Mouse (Mus musculus): ENCODE results near the gene Gm21992.

GRCm38 (mm10) chr19:4828444-4829114, 17.2 kb upstream of the Gm21992 start:
- TF ChIP-seq POLR2A (IDR thresholded peaks at IDR 0.05; ENCODE audit: borderline replicate concordance, low read depth, low read length) (no peak), CTCF (IDR thresholded peaks at IDR 0.05; ENCODE audit: low read depth, low read length) (no peak)
